Mouse (Mus musculus): ENCODE measurements at regions not wholly inside any gene's neighbourhood (a gene's known extent, or its start where the extent isn't known, plus 50 kb on each side); places are given as distances from the start of the nearest gene placed in this dataset.

- no peak for DNase-seq (ENCODE audit: low read depth, low spot score)
Measured at GRCm38 (mm10) chr1:185619011-185619410, 164.4 kb downstream of the Slc30a10 start.

- DNase-seq (ENCODE audit: low read depth, low spot score): no peak
Measured at GRCm38 (mm10) chr1:185628401-185628800, 173.8 kb downstream of the Slc30a10 start.

- DNase-seq (ENCODE audit: low read depth, low spot score): no peak
Measured at GRCm38 (mm10) chr1:185629976-185630375, 175.3 kb downstream of the Slc30a10 start.

DNA sequence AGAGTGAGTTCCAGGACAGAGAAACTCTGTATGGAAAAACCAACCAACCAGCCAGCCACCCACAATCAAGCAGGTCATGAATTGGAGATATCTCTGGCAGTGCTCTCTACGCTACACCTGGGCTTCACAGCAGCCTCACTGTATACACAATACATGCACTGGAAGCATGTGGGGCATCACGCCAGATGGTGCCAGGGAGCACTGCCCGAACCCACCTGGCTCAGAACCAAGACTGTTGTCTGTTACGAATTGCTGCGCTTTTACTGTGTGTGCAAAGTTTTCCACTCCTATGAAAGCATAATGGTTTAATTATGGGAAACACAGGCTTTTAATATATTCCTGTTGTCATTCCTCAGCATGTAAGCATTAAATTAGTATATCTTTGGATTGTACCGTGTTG is 184.0 kb downstream of the Slc30a10 start:
- DNase-seq (ENCODE audit: low read depth, low spot score): no peak

GRCm38 (mm10) chr1:185639486-185639885 is 184.8 kb downstream of the Slc30a10 start:
- peak; percentile 62 for DNase-seq (ENCODE audit: low read depth, low spot score)

DNA sequence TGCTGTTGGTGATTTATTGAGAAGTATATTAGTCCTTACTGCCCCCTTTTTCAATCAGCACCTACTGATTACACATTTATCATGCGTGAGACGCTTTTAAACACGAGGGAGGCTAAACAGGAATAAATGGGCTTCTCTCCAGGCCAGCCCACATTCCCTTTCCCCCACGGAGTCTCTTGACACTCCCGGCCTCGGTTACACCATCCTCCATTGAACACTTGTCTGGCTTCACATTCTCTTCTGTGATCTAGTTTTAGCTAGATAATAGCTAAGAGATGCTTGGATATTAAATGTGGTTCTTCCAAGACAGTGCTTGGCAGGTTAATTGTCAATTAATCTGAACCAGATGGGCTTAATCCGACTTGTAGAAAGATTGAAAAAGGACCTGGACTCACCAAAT is 189.4 kb downstream of the Slc30a10 start:
- no peak for DNase-seq (ENCODE audit: low read depth, low spot score)

DNA sequence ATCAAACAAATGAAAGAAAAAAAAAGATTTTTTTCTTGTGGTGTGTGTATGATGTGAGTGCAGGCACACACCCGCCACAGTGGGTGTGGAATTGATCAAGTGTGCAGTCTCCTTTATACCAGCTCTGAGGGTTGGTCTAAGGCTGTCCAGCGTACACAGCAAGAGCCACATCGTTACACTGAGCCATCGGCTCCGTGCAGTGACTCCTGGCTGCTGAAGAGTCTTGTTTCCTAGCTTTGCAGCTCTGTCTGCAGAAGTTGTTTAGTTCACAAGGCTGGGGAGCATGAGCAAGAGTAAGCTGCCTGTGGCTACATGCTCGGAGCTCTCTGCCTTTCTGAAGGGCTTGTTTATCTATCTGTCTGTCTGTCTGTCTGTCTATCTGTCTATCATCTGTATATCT is 193.5 kb downstream of the Slc30a10 start:
- DNase-seq (ENCODE audit: low read depth, low spot score): no peak

DNA sequence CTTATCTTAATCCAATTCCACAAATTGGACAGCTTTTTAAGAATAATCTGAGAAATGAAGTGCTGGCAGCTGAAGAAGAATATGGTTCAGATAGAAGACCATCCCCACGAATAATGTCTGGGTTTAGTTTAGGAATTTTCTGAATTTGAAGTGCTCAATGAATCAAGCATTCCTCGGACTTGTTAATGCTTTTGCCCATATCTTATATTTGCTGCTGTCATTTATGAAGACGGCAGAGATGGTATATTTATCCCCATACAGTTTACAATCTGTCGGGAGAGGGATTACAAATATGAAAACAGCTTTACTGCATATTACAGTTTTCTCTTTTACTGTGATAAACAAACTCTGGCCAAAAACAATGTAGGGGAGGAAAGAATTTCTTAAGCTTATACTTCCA is 194.3 kb downstream of the Slc30a10 start:
- DNase-seq (ENCODE audit: low read depth, low spot score): no peak

DNA sequence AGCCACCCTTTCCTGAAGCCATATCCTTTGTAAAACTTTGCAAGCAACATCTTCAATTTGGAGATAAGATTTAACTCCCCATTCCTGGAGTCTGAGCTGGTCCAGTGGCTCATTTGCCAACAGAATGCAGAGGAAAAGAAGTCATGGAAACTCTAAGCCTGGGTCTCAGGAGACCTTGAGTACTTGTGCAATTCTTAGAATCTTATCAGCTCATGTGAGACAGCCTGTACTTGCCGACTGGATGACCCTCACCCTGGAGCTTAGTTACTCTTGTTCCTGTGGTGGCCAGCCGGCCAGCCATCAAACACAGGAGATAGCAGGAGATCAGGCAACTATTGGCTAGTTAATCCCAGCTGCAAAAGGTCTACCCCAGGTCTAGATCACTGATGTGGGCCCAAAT is 196.3 kb downstream of the Slc30a10 start:
- DNase-seq (ENCODE audit: low read depth, low spot score): no peak

- DNase-seq (ENCODE audit: low read depth, low spot score): no peak
Measured at GRCm38 (mm10) chr1:185655021-185655420, 200.4 kb downstream of the Slc30a10 start.

DNA sequence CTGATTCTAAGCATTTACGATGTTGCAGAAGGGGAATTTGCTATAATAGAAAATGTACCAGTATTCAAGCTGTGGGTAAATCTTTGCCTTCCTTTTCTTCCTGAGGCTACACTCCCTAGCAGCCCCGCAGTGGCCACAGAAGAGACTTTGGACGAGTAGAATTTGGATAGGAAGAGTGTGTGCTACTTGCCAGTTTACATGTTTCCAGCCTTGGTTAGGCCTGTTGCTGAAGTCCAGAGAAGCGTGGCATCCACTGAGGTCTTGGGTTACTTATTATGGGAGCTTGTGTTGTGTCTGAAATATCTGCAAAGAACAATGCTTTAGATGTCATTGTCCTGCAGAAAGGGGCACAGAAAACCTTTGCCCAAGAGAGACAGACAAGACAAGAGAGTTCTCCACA is 200.8 kb downstream of the Slc30a10 start:
- no peak for DNase-seq (ENCODE audit: low read depth, low spot score)

DNA sequence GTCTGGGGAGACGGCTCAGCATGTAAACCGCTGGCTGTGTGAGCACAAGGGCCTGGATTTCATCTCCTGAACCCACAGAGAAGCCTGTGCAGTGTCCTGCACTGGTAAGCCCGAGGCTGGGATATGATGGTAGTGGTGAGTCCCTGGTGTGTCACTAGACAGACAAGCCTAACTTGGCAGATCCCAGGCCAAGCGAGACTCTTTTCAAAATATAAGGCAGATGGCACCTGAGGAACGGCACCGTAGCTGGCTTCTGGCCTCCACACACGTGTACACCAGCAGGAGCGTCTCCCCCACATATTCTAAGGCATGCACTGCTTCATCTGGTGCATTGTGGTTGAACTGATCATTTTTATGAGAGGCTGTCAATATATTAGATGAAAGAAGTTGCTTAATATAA is 202.6 kb downstream of the Slc30a10 start:
- no peak for DNase-seq (ENCODE audit: low read depth, low spot score)

DNA sequence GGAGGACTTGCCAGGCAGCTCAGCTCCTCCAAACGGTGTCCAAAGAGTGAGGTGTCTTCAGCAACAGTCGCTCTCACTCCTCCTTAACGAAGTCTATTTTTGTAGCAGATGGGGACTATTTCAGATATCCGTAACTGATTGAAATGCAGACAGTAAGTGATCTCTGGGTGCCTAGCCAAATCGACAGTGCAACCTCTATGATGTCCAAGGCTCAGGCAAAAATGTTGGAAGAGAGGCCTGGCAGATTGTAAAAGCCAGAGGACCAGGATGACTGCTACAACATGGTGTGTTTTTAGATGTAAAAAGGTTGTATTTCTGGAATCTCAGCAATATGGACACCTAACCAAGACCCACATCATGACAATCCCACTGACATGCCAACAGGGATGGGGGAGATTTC is 204.8 kb downstream of the Slc30a10 start:
- no peak for DNase-seq (ENCODE audit: low read depth, low spot score)

DNA sequence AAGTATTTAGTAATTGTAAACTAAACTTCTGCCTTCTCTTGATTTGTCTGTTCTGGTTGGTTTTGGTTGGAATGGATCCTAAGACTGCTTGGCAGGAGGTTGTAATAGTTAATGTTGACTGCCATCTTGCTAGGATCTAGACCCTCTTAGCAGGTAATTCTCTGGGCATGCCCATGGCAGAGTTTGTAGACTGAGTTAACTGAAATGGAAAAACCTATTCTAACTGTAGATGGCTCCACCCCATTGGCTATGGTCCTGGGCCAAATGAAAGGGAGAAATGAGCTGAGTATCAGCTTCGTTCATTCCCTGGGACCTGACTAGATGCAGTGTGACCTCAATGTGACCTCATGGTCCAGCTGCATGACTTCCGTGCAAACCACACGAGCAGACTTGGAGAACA is 207.7 kb downstream of the Slc30a10 start:
- DNase-seq (ENCODE audit: low read depth, low spot score): no peak

GRCm38 (mm10) chr1:185670029-185670741 is 215.5 kb downstream of the Slc30a10 start:
- DNase-seq (ENCODE audit: low read depth, low spot score): no peak

GRCm38 (mm10) chr1:185672940-185673339 is 218.3 kb downstream of the Slc30a10 start:
- DNase-seq (ENCODE audit: low read depth, low spot score): no peak

DNA sequence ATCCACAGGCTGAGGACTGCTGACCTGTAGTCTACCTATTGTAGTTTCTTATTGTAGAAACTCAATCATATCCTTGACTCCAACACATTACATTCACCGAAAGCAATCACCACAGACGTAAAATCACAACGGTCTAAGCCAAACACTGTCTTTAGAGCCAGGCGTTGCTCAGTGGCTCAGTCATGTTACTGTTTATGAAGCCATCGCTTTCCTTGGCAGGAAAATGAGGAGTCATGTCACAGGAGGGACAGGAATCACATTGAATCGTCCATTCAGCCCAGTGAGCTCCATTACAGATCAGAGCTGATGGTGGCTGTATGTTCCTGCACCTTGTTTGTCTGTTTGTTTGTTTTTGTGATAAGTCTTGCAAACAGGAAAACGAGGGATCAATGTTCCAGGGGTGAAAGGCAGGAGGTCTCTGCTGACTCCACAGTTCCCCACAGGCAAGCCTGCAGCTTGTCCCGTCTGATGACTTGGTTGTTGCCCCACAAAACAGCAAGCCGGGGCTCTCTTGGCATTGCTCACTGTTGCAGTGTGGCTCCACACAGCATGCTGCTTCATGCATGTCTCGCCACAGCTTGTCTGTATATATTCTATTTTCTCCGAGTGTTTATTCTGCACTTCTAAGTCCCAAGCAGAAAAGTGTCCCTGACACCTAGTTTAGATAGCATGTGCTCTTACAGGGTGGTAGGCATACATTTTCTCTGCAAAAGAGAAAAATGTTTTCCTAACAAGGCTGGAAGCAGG is 221.2 kb downstream of the Slc30a10 start:
- DNase-seq (ENCODE audit: low read depth, low spot score): no peak

DNA sequence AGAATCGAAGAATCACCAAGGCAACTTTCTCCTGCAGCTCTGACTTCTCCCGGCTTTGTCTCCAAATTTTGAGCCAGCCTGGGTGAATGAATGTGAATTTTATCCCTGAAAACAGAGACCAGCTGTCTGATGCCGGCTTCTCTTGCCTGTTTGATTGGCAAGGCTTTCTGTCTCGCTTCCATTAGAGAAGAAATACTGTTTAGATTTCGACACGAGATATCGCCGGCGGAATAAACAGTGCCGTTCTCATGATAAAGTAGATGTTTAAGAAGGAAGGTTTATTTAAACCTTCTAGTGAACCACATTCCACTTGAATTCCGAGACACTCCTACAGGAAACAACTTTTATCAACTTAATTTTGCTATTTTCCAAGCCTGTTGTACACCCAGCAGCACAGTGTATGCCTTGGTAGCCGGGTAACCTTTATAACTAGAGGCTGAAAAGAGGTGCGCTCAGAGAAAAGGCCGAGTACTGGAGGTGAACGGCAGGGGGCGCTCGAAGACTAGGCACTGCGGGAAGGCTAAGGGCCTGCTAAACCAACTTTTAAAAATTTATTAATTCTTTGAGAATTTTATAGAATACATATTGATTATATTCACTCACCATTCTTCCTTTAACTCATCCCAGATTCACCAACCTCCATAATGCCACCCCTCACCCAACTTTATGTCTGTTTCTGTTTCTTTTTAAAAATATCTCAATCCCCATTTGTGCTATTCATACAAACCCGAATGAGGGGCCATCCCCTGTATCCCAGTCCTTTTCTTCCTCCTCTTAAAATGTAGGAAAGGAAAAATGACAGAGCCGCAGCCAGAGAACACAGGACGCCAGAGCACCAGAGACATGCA is 227.2 kb downstream of the Slc30a10 start:
- peak; percentile 68 for DNase-seq (ENCODE audit: low read depth, low spot score)

DNA sequence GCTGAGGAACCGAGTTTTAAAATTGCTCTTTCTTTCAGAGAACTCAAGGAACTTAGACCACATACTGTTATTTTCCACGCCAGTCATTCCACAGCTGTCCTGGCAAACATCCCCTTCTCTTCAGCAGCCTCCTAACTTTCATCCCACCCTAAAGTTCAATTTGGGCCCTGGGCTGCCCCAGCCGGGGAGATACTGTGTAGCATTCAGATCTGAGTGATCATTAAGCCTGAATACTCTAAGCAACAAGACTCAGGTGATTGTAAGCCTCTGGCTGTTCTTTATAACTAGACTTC is 227.8 kb downstream of the Slc30a10 start:
- no peak for DNase-seq (ENCODE audit: low read depth, low spot score)

GRCm38 (mm10) chr1:185684638-185685037 is 230.0 kb downstream of the Slc30a10 start:
- DNase-seq (ENCODE audit: low read depth, low spot score): peak; percentile 55

- no peak for DNase-seq (ENCODE audit: low read depth, low spot score)
Measured at GRCm38 (mm10) chr1:185688506-185688905, 233.9 kb downstream of the Slc30a10 start.

DNA sequence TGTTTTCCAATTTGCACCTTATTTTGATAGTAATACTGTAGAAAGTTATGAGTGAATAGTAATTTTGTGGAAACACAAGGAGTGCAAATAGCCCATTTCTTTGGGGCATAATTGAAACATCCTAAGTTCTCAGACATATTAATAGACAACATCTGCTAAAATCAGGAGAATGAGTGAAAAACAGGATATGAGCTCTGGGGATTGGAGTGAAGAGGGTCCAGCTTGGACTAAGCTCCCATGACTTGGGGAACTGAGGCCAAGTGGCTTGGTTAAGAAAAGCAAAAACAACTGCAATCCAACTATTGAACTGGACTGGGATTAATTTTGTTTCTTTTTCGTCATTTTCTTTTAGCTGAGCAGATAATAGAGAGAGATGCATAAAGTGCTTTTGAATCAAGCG is 240.7 kb downstream of the Slc30a10 start:
- no peak for DNase-seq (ENCODE audit: low read depth, low spot score)

DNA sequence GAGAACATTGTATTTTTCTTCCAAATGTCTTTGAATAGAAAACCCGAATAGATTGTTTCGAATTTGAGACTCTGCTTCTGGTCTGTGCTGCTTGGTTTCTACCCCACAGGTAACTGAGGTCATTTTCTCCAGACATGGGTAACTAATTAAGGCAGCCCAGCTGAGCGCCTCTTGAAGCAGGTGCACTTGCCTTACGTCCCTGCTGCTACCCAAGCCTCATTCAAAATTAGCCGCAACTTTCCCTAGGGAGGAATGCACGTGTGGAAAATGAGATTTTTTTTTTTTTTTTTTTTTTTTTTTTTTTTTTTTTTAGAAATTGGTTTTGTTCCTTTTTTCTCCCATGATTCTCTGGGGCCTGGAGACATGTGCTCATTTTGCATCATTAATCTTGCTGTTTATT is 245.1 kb downstream of the Slc30a10 start:
- DNase-seq (ENCODE audit: low read depth, low spot score): no peak
